Mouse (Mus musculus) limb, embryonic 14.5 days (tissue): ENCODE results near the gene B3galt4. TPM values are rescaled to one million over a fixed set of nuclear protein-coding genes. Genes with fewer than 3 reads are reported as not detected.

ENCODE experiments used
- ATAC-seq: fragments of 200-750 bp; cut with Nextera tagmentation; 2 replicates; pipeline ENCODE4 v1.8.0; 2017; ENCODE audit warnings: low read depth, moderate number of reproducible peaks, moderate TSS enrichment; ENCODE audit not compliant: low FRiP score
- DNase-seq: peaks from one replicate; pipeline ENCODE4 v3.0.0-alpha.2; 2015; ENCODE audit warnings: low spot score
- H3K27ac ChIP-seq: fragments of 300-500 bp; sonication (generic); replicated peaks from 2 replicates; pipeline ENCODE4 v1.5.1; 2014; ENCODE audit warnings: low read depth, mild to moderate bottlenecking, low read length, moderate library complexity, mixed read lengths
- H3K27me3 ChIP-seq: fragments of 300-500 bp; sonication (generic); 2 replicates; pipeline ENCODE4 v1.6.1; 2014; ENCODE audit warnings: low read length, mixed read lengths; ENCODE audit not compliant: control insufficient read depth, insufficient read depth
- H3K36me3 ChIP-seq: fragments of 300-500 bp; sonication (generic); 2 replicates; pipeline ENCODE4 v1.6.1; 2014; ENCODE audit warnings: mild to moderate bottlenecking, low read length, moderate library complexity, mixed read lengths; ENCODE audit not compliant: control insufficient read depth, insufficient read depth
- H3K4me1 ChIP-seq: fragments of 300-500 bp; sonication (generic); 2 replicates; pipeline ENCODE4 v1.6.1; 2014; ENCODE audit warnings: antibody characterized with exemption, low read length, mixed read lengths; ENCODE audit not compliant: control insufficient read depth, insufficient read depth
- H3K4me2 ChIP-seq: fragments of 300-500 bp; sonication (generic); replicated peaks from 2 replicates; pipeline ENCODE4 v1.6.1; 2014; ENCODE audit warnings: low read depth, mild to moderate bottlenecking, low read length, moderate library complexity; ENCODE audit not compliant: severe bottlenecking
- H3K4me3 ChIP-seq: fragments of 300-500 bp; sonication (generic); replicated peaks from 2 replicates; pipeline ENCODE4 v1.5.1; 2014; ENCODE audit warnings: low read length
- H3K9ac ChIP-seq: fragments of 300-500 bp; sonication (generic); 2 replicates; pipeline ENCODE4 v1.6.1; 2014; ENCODE audit warnings: mild to moderate bottlenecking, low read depth, low read length, moderate library complexity; ENCODE audit not compliant: severe bottlenecking
- H3K9me3 ChIP-seq: fragments of 300-500 bp; sonication (generic); 2 replicates; pipeline ENCODE4 v1.6.1; 2016; ENCODE audit warnings: low read length; ENCODE audit not compliant: control insufficient read depth
- POLR2A ChIP-seq: fragments of 200-500 bp; IDR thresholded peaks from 2 replicates; pipeline ENCODE4 v1.8.0; 2012; ENCODE audit warnings: inconsistent platforms, mild to moderate bottlenecking, moderate library complexity, borderline replicate concordance; ENCODE audit not compliant: insufficient read depth, insufficient read length; ENCODE audit errors: extremely low read depth
- WGBS: fragments of 180-500 bp; shearing (Covaris S2); extraction: QIAGEN DNeasy Blood & Tissue Kit; methylation state at CpG from one replicate; pipeline ENCODE4 v1.1.7; 2014; 5-methylcytosine and 5-hydroxymethylcytosine counted together
- polyA plus RNA-seq, 2 experiments: library from polyadenylated mRNA; depleted of rRNA in 1 of 2; stranded (reverse) in 1 of 2; unstranded in 1 of 2; fragments of >200 nt; fragmentation: Nextera tagmentation in 1 of 2; extraction: Ambion mirVana in 1 of 2; gene quantifications; 2 replicates each; pipeline versions ENCODE4 v1.2.1 to v1.2.3; 2012 to 2014

Gene B3galt4
- polyA plus RNA-seq, 2 experiments: 4.0 to 7.7 TPM

- peaks cover 21% of the 10 kb centered on the region for H3K4me1 ChIP-seq
- no peak for DNase-seq
- H3K27me3 ChIP-seq: no peaks in the 10 kb centered on the region
- H3K36me3 ChIP-seq: peaks cover 79% of the 10 kb centered on the region
- no peak for ATAC-seq
- WGBS: 84% methylated on average over 22 of the region's 22 CpGs
- H3K27ac ChIP-seq: no peak overlapping the region
- H3K4me3 ChIP-seq: no peak overlapping the region
- TF ChIP-seq POLR2A: no peak
- no peak overlapping the region for H3K9ac ChIP-seq
- H3K9me3 ChIP-seq: no peaks in the 10 kb centered on the region
- no peak overlapping the region for H3K4me2 ChIP-seq
These were observed 3.0 kb downstream of the B3galt4 start for GRCm38 (mm10) chr17:33948090-33948904.

DNA sequence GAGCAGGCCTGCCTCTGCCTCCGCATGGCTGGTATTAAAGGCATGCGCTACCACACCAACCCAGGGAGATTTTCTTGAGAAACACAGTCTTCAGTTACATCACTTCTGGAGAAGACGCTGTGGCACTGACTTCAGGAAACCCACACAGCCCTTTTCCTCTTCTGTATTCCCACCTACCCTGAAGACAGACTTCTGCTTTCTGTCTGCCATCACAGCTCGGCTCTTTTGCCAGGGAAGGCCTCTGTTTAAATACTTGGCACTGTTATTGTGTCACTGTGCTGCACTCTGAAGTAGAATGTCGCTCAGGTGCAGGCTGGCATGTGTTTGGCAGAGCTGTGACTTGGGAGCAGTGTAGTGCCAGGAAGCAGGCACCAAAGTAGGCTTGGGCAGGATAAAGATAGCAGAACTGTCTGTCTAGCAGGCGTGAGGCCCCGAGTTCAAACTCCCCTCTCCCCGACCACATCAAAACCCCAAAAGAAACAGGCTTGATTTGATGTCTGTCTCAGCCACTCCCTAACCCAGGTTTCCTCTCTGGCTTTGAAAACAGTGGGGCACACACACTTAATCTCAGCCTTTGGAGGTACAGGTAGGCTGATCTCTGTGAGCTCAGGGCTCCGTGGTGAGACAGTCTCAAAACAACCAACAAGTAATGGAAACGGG is 3.7 kb downstream of the B3galt4 start:
- DNase-seq (no peak), ATAC-seq (no peak)
- Histone ChIP-seq H3K27ac (no peak overlapping the region), H3K4me2 (no peak overlapping the region), H3K27me3 (no peaks in the 10 kb centered on the region), H3K9ac (no peak overlapping the region), H3K9me3 (no peaks in the 10 kb centered on the region), H3K36me3 (peaks cover 77% of the 10 kb centered on the region), H3K4me1 (peaks cover 14% of the 10 kb centered on the region), H3K4me3 (no peak overlapping the region)
- WGBS: 92% methylated on average over 10 of the region's 10 CpGs
- TF ChIP-seq POLR2A: no peak

- no peak for TF ChIP-seq POLR2A
- DNase-seq: no peak
- Histone ChIP-seq H3K4me2 (no peak overlapping the region), H3K4me3 (no peak overlapping the region), H3K36me3 (peaks cover 60% of the 10 kb centered on the region), H3K9me3 (no peaks in the 10 kb centered on the region), H3K4me1 (peaks cover 13% of the 10 kb centered on the region), H3K27ac (no peak overlapping the region), H3K9ac (no peak overlapping the region), H3K27me3 (no peaks in the 10 kb centered on the region)
- 92% methylated on average over 15 of the region's 15 CpGs for WGBS
- no peak for ATAC-seq
These were observed 7.8 kb downstream of the B3galt4 start for GRCm38 (mm10) chr17:33943454-33943853.

- DNase-seq (no peak), ATAC-seq (no peak)
- Histone ChIP-seq H3K4me1 (peaks cover 13% of the 10 kb centered on the region), H3K27ac (no peak overlapping the region), H3K4me3 (peak overlapping the region; percentile 79), H3K36me3 (peaks cover 62% of the 10 kb centered on the region), H3K9me3 (no peaks in the 10 kb centered on the region), H3K27me3 (no peaks in the 10 kb centered on the region), H3K9ac (peak overlapping the region; percentile 68), H3K4me2 (peak overlapping the region; percentile 90)
- no peak for TF ChIP-seq POLR2A
- WGBS: 63% methylated on average over 19 of the region's 19 CpGs
These were observed 9.9 kb downstream of the B3galt4 start for GRCm38 (mm10) chr17:33941381-33941780.

- H3K4me3 ChIP-seq: peak overlapping the region; percentile 79
- no peak for DNase-seq
- WGBS: 3% methylated on average over 23 of the region's 26 CpGs
- H3K9me3 ChIP-seq: no peaks in the 10 kb centered on the region
- no peak overlapping the region for H3K27ac ChIP-seq
- no peak for TF ChIP-seq POLR2A
- ATAC-seq: no peak
- peak overlapping the region; percentile 90 for H3K4me2 ChIP-seq
- peak overlapping the region; percentile 68 for H3K9ac ChIP-seq
- H3K36me3 ChIP-seq: peaks cover 61% of the 10 kb centered on the region
- peaks cover 13% of the 10 kb centered on the region for H3K4me1 ChIP-seq
- no peaks in the 10 kb centered on the region for H3K27me3 ChIP-seq
These were observed 10.3 kb downstream of the B3galt4 start for GRCm38 (mm10) chr17:33940981-33941380.
